Mouse (Mus musculus): ENCODE results near the gene Stip1.

GRCm38 (mm10) chr19:7070775-7071174 lies 31.0 kb upstream of the Stip1 start:
- TF ChIP-seq CTCF (IDR thresholded peaks at IDR 0.05): no peak
- TF ChIP-seq EP300 (IDR thresholded peaks at IDR 0.05): no peak
